In genomic region chrX:11490146-11490693, GRCm38 (mm10) we compare ENCODE assay signal across 14 mouse cellular contexts.
DNase-seq lines count a peak whose midpoint lies in the region; ATAC-seq and TF ChIP-seq lines count a peak whose summit lies in the region.
"Had no signal": no experiment of that assay in that cellular context is flagged by ENCODE, and none has a peak within 500 bp of the region (broad histone marks: within the 10 kb centered on the region; RNA-seq: fewer than 3 reads in every experiment).

No protein-coding gene starts in this region.

- no peaks in the 10 kb centered on the region for H3K9me3 ChIP-seq in forebrain, embryonic 10.5 days
- no peaks in the 10 kb centered on the region for H3K9me3 ChIP-seq in forebrain, embryonic 11.5 days (ENCODE audit: control insufficient read depth, low read length)
- H3K9me3 ChIP-seq in lung, postnatal 0 days (ENCODE audit: low read length): no peaks in the 10 kb centered on the region
- H3K9me3 ChIP-seq in forebrain, postnatal 0 days (ENCODE audit: low read length): no peaks in the 10 kb centered on the region
- H3K9me3 ChIP-seq: G1E; heart, embryonic 15.5 days had no signal

- WGBS in forebrain, embryonic 10.5 days: 58% methylated on average over 5 of the region's 5 CpGs
- 42% methylated on average over 5 of the region's 5 CpGs for WGBS in forebrain, embryonic 11.5 days
- 55% methylated on average over 5 of the region's 5 CpGs for WGBS in lung, postnatal 0 days
- 37% methylated on average over 5 of the region's 5 CpGs for WGBS in forebrain, postnatal 0 days

- peaks cover 71% of the 10 kb centered on the region for H3K4me1 ChIP-seq in forebrain, embryonic 10.5 days
- H3K4me1 ChIP-seq in forebrain, embryonic 11.5 days (replicated peaks; ENCODE audit: control insufficient read depth, insufficient read depth, low read length): peaks cover 2% of the 10 kb centered on the region; the same call in 1 of the 2 replicates
- no peaks in the 10 kb centered on the region for H3K4me1 ChIP-seq in lung, postnatal 0 days (ENCODE audit: insufficient read depth, low read depth, low read length)
- H3K4me1 ChIP-seq in forebrain, postnatal 0 days (ENCODE audit: insufficient read depth): peaks cover 2% of the 10 kb centered on the region; the same call in 1 of the 2 replicates

- H3K27ac ChIP-seq in forebrain, embryonic 10.5 days: peak overlapping the region; percentile 56; the same call in 1 of the 2 replicates
- H3K27ac ChIP-seq in forebrain, embryonic 11.5 days (ENCODE audit: low read depth, low read length): no peak overlapping the region
- H3K27ac ChIP-seq in lung, postnatal 0 days (ENCODE audit: low read length): no peak overlapping the region
- peak overlapping the region; percentile 21 for H3K27ac ChIP-seq in forebrain, postnatal 0 days (ENCODE audit: low read depth, low read length)
- H3K27ac ChIP-seq: heart, embryonic 15.5 days; liver, embryonic 14.5 days had no signal

- no peaks in the 10 kb centered on the region for H3K36me3 ChIP-seq in forebrain, embryonic 10.5 days (replicated peaks)
- H3K36me3 ChIP-seq in forebrain, embryonic 11.5 days (ENCODE audit: control insufficient read depth, insufficient read depth, low read length): no peaks in the 10 kb centered on the region
- no peaks in the 10 kb centered on the region for H3K36me3 ChIP-seq in lung, postnatal 0 days (ENCODE audit: insufficient read depth, low read length)
- no peaks in the 10 kb centered on the region for H3K36me3 ChIP-seq in forebrain, postnatal 0 days (ENCODE audit: insufficient read depth)
- H3K36me3 ChIP-seq: G1E; heart, embryonic 15.5 days had no signal

- H3K27me3 ChIP-seq in forebrain, embryonic 10.5 days (ENCODE audit: poor library complexity, severe bottlenecking): peaks cover 98% of the 10 kb centered on the region
- no peaks in the 10 kb centered on the region; the same call in 1 of the 2 replicates for H3K27me3 ChIP-seq in forebrain, embryonic 11.5 days (ENCODE audit: control insufficient read depth, insufficient read depth, low read length)
- no peaks in the 10 kb centered on the region for H3K27me3 ChIP-seq in lung, postnatal 0 days (replicated peaks; ENCODE audit: insufficient read depth, low read length)
- no peaks in the 10 kb centered on the region for H3K27me3 ChIP-seq in forebrain, postnatal 0 days (ENCODE audit: insufficient read depth, low read length)

- DNase-seq in forebrain, embryonic 10.5 days (ENCODE audit: extremely low spot score, low spot score): no peak
- DNase-seq in forebrain, embryonic 11.5 days (ENCODE audit: low spot score): no peak
- peak; percentile 5 for DNase-seq in lung, postnatal 0 days (ENCODE audit: low spot score)
- no peak for DNase-seq in lung, postnatal 36 days
- DNase-seq in brain, embryonic 14.5 days (ENCODE audit: low read depth): peak; percentile 62
- DNase-seq in forebrain, postnatal 0 days: peak; percentile 44
- DNase-seq in left cerebral cortex, postnatal 36 days (ENCODE audit: low spot score in 2 of 2): no peak
- DNase-seq: cerebellum, adult 2 months; gastrocnemius, postnatal 36 days had no signal

- no peak for TF ChIP-seq EP300 in lung, postnatal 0 days (IDR thresholded peaks at IDR 0.05)

- no peak overlapping the region for H3K9ac ChIP-seq in forebrain, embryonic 11.5 days (ENCODE audit: low read length)
- no peak overlapping the region for H3K9ac ChIP-seq in lung, postnatal 0 days (replicated peaks; ENCODE audit: low read depth)
- no peak overlapping the region for H3K9ac ChIP-seq in forebrain, postnatal 0 days
- H3K9ac ChIP-seq: heart, embryonic 15.5 days; liver, embryonic 14.5 days had no signal

- no peak overlapping the region for H3K4me2 ChIP-seq in forebrain, embryonic 11.5 days (ENCODE audit: low read depth, low read length, severe bottlenecking)
- H3K4me2 ChIP-seq in lung, postnatal 0 days (replicated peaks; ENCODE audit: low read depth, low read length): no peak overlapping the region
- no peak overlapping the region for H3K4me2 ChIP-seq in forebrain, postnatal 0 days (ENCODE audit: low read depth)
- H3K4me2 ChIP-seq: heart, embryonic 15.5 days had no signal

- intact Hi-C loops in left cerebral cortex, postnatal 36 days (cut with DNase I): no loop called here

- no peak for TF ChIP-seq CTCF in lung, postnatal 0 days (IDR thresholded peaks at IDR 0.05)
- no peak for TF ChIP-seq CTCF in brain, embryonic 14.5 days (IDR thresholded peaks at IDR 0.05; ENCODE audit: borderline replicate concordance, extremely low read depth, insufficient read depth, insufficient read length)
- TF ChIP-seq CTCF in forebrain, postnatal 0 days (IDR thresholded peaks at IDR 0.05; ENCODE audit: low read depth): no peak

- H3K4me3 ChIP-seq in forebrain, embryonic 10.5 days: no peak overlapping the region
- no peak overlapping the region for H3K4me3 ChIP-seq in forebrain, embryonic 11.5 days (ENCODE audit: low read depth, low read length)
- H3K4me3 ChIP-seq in lung, postnatal 0 days (ENCODE audit: low read depth, low read length): no peak overlapping the region
- H3K4me3 ChIP-seq in forebrain, postnatal 0 days (ENCODE audit: low read depth, low read length): no peak overlapping the region
- H3K4me3 ChIP-seq: heart, embryonic 15.5 days; myocyte had no signal

- ATAC-seq in forebrain, embryonic 11.5 days (replicated peaks; ENCODE audit: low FRiP score): no peak
- ATAC-seq in lung, postnatal 0 days: no peak
- ATAC-seq in forebrain, postnatal 0 days: no peak
- ATAC-seq: inflammation-experienced regulatory T-cells, adult 6 months had no signal

- no peak for TF ChIP-seq POLR2A in brain, embryonic 14.5 days (IDR thresholded peaks at IDR 0.05; ENCODE audit: borderline replicate concordance, extremely low read depth, insufficient read depth, insufficient read length, poor library complexity, severe bottlenecking)

Comparison
In these comparisons a context has a peak if more than half of its experiments do, and no peak if none do; other contexts are left out.
1. DNase-seq: peak in lung, postnatal 0 days (single experiment), brain, embryonic 14.5 days (single experiment) and forebrain, postnatal 0 days (single experiment); none in forebrain, embryonic 10.5 days (single experiment), forebrain, embryonic 11.5 days (single experiment), lung, postnatal 36 days (single experiment) and left cerebral cortex, postnatal 36 days (0 of 2).
2. H3K27ac ChIP-seq: peak in forebrain, embryonic 10.5 days (single experiment) and forebrain, postnatal 0 days (single experiment); none in forebrain, embryonic 11.5 days (single experiment) and lung, postnatal 0 days (single experiment).